Mouse (Mus musculus) megakaryocyte, embryonic 14.5 days (primary cell): ENCODE measurements around the gene Filip1l.

Source experiments
- FLI1 ChIP-seq: IDR thresholded peaks from 2 replicates; pipeline ENCODE4 v1.6.1; 2012; ENCODE audit warnings: low read length, inconsistent platforms, mixed read lengths
- GATA1 ChIP-seq: IDR thresholded peaks from 3 replicates; pipeline ENCODE4 v1.6.1; 2012; ENCODE audit warnings: mixed read lengths, low read length, inconsistent platforms, borderline replicate concordance

- TF ChIP-seq FLI1 (no peak), GATA1 (no peak)
These were observed 20.6 kb upstream of the Filip1l start for GRCm38 (mm10) chr16:57332301-57332700.
